Mouse (Mus musculus): ENCODE data around the gene Mob3b. TPM values are rescaled to one million over a fixed set of nuclear protein-coding genes. Genes with fewer than 3 reads are reported as not detected.

Mob3b gene
- polyA plus RNA-seq, 1 experiment from 2014 or later: 11.5 TPM

DNA sequence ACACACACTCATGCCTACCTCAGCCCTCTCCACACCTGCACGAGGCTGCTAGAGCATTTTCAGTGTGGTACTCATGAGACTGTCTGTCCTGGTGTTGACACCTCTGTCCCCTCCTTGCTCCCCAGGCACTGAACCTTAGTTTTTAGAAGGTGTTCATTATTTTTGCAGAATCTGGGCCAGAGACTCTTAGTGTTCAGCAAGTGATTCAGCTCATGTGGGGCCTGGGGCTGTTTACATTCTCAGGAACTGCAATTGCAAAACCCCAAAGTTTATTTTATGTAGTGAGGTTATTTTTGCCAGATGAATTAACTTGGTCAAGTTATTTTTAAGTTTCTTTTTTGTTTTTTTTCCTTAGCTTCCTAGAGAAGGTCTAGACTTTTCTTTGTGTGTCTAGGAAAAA lies 16.3 kb upstream of the Mob3b start:
- Histone ChIP-seq H3K9ac (ENCODE audit: low read length) (no peak overlapping the region), H3K36me3 (ENCODE audit: control insufficient read depth, insufficient read depth, low read length) (no peaks in the 10 kb centered on the region), H3K4me3 (ENCODE audit: low read length) (no peak overlapping the region), H3K9me3 (ENCODE audit: control insufficient read depth, low read length) (no peaks in the 10 kb centered on the region), H3K4me2 (ENCODE audit: low read depth, low read length) (no peak overlapping the region), H3K27me3 (ENCODE audit: control insufficient read depth, insufficient read depth, low read depth, low read length) (no peaks in the 10 kb centered on the region), H3K27ac (ENCODE audit: low read length) (no peak overlapping the region), H3K4me1 (replicated peaks; ENCODE audit: control insufficient read depth, insufficient read depth, low read length) (0 out of 2 replicates have a peak, but pooled peaks cover 5% of the 10 kb centered on the region)
- no peak for ATAC-seq (ENCODE audit: low read depth)
- 33% methylated on average over 1 of the region's 1 CpGs for WGBS

DNA sequence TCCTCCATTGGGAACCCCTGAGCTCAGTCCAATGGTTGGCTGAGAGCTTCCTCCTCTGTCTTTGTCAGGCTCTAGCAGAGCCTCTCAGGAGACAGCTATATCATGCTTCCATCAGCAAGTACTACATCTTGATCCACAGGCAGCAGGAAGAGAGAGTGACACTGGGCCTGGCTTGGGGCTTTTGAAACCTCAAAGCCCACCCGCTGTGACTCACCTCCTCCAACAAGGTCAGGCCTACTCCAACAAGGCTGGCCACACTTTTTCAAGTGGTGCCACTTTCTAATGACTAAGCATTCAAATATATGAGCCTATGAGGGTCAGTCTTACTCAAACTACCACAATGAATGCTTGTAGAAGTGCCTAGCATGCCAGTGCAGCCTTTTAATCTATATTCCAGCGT lies 15.2 kb upstream of the Mob3b start:
- no peaks in the 10 kb centered on the region for H3K36me3 ChIP-seq (ENCODE audit: control insufficient read depth, insufficient read depth, low read length)
- 0 out of 2 replicates have a peak, but pooled peaks cover 2% of the 10 kb centered on the region for H3K4me1 ChIP-seq (replicated peaks; ENCODE audit: control insufficient read depth, insufficient read depth, low read length)
- H3K27me3 ChIP-seq (ENCODE audit: control insufficient read depth, insufficient read depth, low read depth, low read length): no peaks in the 10 kb centered on the region
- no peak overlapping the region for H3K4me2 ChIP-seq (ENCODE audit: low read depth, low read length)
- H3K9ac ChIP-seq (ENCODE audit: low read length): no peak overlapping the region
- no peaks in the 10 kb centered on the region for H3K9me3 ChIP-seq (ENCODE audit: control insufficient read depth, low read length)
- H3K27ac ChIP-seq (ENCODE audit: low read length): no peak overlapping the region
- 86% methylated on average over 2 of the region's 2 CpGs for WGBS
- ATAC-seq (ENCODE audit: low read depth): no peak
- no peak overlapping the region for H3K4me3 ChIP-seq (ENCODE audit: low read length)

DNA sequence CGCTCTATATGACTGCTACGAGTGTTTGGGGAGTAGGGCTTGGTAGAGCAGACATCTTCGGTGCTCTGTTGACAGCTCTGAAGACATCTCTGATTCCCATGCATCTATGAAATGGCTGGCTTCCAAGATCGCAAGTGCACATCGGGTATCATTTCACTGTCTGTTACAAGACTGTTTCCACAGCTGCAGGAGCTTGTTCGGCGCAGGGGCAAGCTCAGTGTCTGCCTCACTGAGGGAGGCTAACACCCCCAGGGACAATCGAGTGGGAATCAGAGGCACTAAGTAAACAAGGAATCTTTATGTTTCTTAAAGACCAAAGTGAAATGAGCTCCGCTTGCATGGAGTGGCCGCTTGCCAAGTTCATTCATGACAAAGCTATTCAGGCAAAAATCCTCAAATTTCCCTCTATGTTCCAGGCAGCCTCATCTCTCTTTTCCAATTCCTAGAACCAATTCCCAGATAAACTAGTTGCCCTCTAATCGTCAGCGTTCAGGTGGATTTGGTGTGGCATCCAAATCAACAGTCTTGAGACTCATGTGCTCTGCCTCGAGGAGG lies 12.4 kb upstream of the Mob3b start:
- ATAC-seq (ENCODE audit: low read depth): peak; percentile 44
- Histone ChIP-seq H3K4me2 (ENCODE audit: low read depth, low read length) (no peak overlapping the region), H3K36me3 (ENCODE audit: control insufficient read depth, insufficient read depth, low read length) (no peaks in the 10 kb centered on the region), H3K4me1 (replicated peaks; ENCODE audit: control insufficient read depth, insufficient read depth, low read length) (0 out of 2 replicates have a peak, but pooled peaks cover 6% of the 10 kb centered on the region), H3K27me3 (ENCODE audit: control insufficient read depth, insufficient read depth, low read depth, low read length) (no peaks in the 10 kb centered on the region), H3K9me3 (ENCODE audit: control insufficient read depth, low read length) (no peaks in the 10 kb centered on the region), H3K27ac (ENCODE audit: low read length) (no peak overlapping the region), H3K9ac (ENCODE audit: low read length) (no peak overlapping the region), H3K4me3 (ENCODE audit: low read length) (no peak overlapping the region)
- WGBS: 43% methylated on average over 13 of the region's 13 CpGs

DNA sequence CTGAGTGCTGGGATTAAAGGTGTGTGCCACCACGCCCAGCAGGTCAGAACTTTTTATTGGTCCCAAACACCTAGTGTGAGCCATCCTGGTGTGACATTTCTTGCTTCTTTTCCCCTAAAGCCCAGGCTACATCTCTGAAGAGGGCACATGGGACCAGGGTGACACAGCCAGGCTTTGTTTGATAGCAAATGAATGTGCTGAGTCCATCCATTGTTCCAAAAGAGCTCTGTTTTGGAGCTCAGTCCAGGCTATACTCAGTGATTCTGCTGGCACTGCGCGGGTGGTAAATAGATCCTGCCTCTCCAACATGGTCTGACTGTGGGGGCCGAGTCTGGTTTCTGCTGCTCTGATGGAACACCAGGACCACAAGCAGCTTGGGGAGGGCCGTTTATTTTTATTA lies 10.6 kb upstream of the Mob3b start:
- WGBS: 76% methylated on average over 5 of the region's 5 CpGs
- Histone ChIP-seq H3K9me3 (ENCODE audit: control insufficient read depth, low read length) (no peaks in the 10 kb centered on the region), H3K9ac (ENCODE audit: low read length) (no peak overlapping the region), H3K36me3 (ENCODE audit: control insufficient read depth, insufficient read depth, low read length) (no peaks in the 10 kb centered on the region), H3K4me1 (replicated peaks; ENCODE audit: control insufficient read depth, insufficient read depth, low read length) (0 out of 2 replicates have a peak, but pooled peaks cover 6% of the 10 kb centered on the region), H3K4me3 (ENCODE audit: low read length) (no peak overlapping the region), H3K27me3 (ENCODE audit: control insufficient read depth, insufficient read depth, low read depth, low read length) (no peaks in the 10 kb centered on the region), H3K27ac (ENCODE audit: low read length) (no peak overlapping the region), H3K4me2 (ENCODE audit: low read depth, low read length) (no peak overlapping the region)
- ATAC-seq (ENCODE audit: low read depth): no peak

DNA sequence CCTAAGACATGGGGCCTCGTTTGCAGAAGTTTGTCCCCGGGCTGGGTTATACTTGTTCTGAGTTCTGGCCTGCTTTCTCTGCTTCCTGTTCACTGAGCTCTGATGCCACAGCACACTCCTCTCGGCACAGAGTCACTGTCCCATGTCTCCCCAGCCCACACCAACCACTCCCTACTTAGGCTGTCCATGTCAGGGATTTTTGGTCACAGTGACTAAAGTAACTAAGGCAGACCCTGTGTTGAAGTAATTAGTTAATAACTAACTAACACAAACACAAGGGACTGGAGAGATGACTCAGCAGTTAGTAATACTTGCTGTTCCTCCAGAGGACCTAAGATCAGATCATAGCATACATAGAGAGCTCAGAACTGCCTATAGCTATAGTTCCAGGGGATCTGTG lies 8.7 kb upstream of the Mob3b start:
- no peaks in the 10 kb centered on the region for H3K36me3 ChIP-seq (ENCODE audit: control insufficient read depth, insufficient read depth, low read length)
- no peaks in the 10 kb centered on the region for H3K9me3 ChIP-seq (ENCODE audit: control insufficient read depth, low read length)
- H3K4me3 ChIP-seq (ENCODE audit: low read length): no peak overlapping the region
- 55% methylated on average over 3 of the region's 3 CpGs for WGBS
- 0 out of 2 replicates have a peak, but pooled peaks cover 6% of the 10 kb centered on the region for H3K4me1 ChIP-seq (replicated peaks; ENCODE audit: control insufficient read depth, insufficient read depth, low read length)
- no peak overlapping the region for H3K4me2 ChIP-seq (ENCODE audit: low read depth, low read length)
- ATAC-seq (ENCODE audit: low read depth): peak; percentile 34; the same call in 1 of the 2 replicates
- no peaks in the 10 kb centered on the region for H3K27me3 ChIP-seq (ENCODE audit: control insufficient read depth, insufficient read depth, low read depth, low read length)
- peak overlapping the region; percentile 49; the same call in 1 of the 2 replicates for H3K27ac ChIP-seq (ENCODE audit: low read length)
- H3K9ac ChIP-seq (ENCODE audit: low read length): no peak overlapping the region

DNA sequence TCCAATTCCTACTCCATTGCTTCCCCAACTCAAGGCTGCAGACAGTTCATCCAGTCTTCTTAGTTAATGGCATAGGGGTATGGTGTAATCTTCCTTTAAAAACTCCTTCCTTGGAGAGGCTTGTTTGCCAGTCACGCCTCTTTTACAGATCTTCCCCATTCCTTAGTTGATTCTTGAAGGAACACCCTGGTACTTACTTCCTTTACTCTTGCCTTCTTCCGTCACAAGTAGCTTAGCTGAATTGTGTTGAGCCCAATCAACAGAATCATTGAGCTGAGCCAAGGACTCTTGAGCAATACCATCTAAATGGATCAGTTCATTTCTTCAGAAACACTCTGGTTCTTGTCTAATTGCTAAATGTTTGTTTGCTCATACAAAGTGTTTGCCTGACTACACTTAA lies 8.0 kb upstream of the Mob3b start:
- H3K9me3 ChIP-seq (ENCODE audit: control insufficient read depth, low read length): no peaks in the 10 kb centered on the region
- 0 out of 2 replicates have a peak, but pooled peaks cover 6% of the 10 kb centered on the region for H3K4me1 ChIP-seq (replicated peaks; ENCODE audit: control insufficient read depth, insufficient read depth, low read length)
- no peak overlapping the region for H3K27ac ChIP-seq (ENCODE audit: low read length)
- H3K4me3 ChIP-seq (ENCODE audit: low read length): no peak overlapping the region
- peak; percentile 65 for ATAC-seq (ENCODE audit: low read depth)
- H3K27me3 ChIP-seq (ENCODE audit: control insufficient read depth, insufficient read depth, low read depth, low read length): no peaks in the 10 kb centered on the region
- WGBS: 50% methylated on average over 2 of the region's 2 CpGs
- H3K4me2 ChIP-seq (ENCODE audit: low read depth, low read length): no peak overlapping the region
- no peaks in the 10 kb centered on the region for H3K36me3 ChIP-seq (ENCODE audit: control insufficient read depth, insufficient read depth, low read length)
- no peak overlapping the region for H3K9ac ChIP-seq (ENCODE audit: low read length)

DNA sequence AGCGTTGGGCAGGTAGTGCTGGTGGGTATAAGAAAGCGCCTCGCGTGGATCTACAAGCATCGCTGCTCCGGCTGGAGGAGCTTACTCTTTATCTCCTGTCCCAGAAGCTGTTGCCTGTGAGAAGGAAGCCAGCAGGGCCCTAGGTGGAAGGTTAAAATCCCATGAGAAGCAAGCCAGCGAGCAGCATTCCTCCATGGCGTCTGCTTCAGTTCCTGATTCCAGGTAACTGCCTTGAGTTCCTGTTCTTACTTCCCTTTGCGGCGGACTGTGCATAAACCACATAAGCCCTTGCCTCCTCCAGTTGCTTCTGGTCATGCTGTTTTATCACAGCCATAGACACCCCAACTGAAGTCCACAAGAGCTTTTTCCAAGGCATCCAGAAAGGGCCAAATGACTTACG lies 531 bp upstream of the Mob3b start:
- Histone ChIP-seq H3K4me1 (replicated peaks; ENCODE audit: control insufficient read depth, insufficient read depth, low read length) (peaks cover 12% of the 10 kb centered on the region), H3K4me3 (ENCODE audit: low read length) (no peak overlapping the region), H3K27me3 (ENCODE audit: control insufficient read depth, insufficient read depth, low read depth, low read length) (no peaks in the 10 kb centered on the region; the same call in 1 of the 2 replicates), H3K4me2 (ENCODE audit: low read depth, low read length) (no peak overlapping the region), H3K36me3 (ENCODE audit: control insufficient read depth, insufficient read depth, low read length) (no peaks in the 10 kb centered on the region), H3K27ac (ENCODE audit: low read length) (no peak overlapping the region), H3K9me3 (ENCODE audit: control insufficient read depth, low read length) (no peaks in the 10 kb centered on the region), H3K9ac (ENCODE audit: low read length) (no peak overlapping the region)
- WGBS: 57% methylated on average over 11 of the region's 11 CpGs
- ATAC-seq (ENCODE audit: low read depth): no peak

DNA sequence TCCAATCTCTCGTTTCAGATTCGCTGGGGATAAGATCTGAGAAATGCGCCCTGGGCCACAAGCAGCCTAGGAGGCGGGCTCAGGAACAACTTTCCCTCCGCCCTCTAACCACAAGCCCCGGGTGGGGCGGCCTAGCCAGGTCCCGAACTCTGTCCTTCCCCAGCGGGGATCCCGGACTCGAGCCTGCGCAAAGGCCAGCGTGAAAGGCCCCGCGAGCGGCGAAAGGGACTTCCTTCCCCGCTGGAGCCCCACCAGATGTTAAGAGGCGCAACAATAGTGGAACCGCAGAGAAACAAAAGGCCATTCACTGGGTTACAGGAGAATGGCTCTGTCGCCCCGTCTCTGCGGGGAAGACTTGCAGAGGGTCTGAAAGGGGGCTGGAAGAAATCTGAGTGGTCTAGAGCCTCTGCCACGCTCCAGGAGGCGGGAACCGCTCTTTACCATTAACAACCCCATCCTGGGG lies 1.1 kb downstream of the Mob3b start:
- Histone ChIP-seq H3K27ac (ENCODE audit: low read length) (peak overlapping the region; percentile 71), H3K27me3 (ENCODE audit: control insufficient read depth, insufficient read depth, low read depth, low read length) (no peaks in the 10 kb centered on the region; the same call in 1 of the 2 replicates), H3K9ac (ENCODE audit: low read length) (peak overlapping the region; percentile 69), H3K9me3 (ENCODE audit: control insufficient read depth, low read length) (no peaks in the 10 kb centered on the region), H3K36me3 (ENCODE audit: control insufficient read depth, insufficient read depth, low read length) (no peaks in the 10 kb centered on the region), H3K4me2 (ENCODE audit: low read depth, low read length) (peak overlapping the region; percentile 88), H3K4me3 (ENCODE audit: low read length) (peak overlapping the region; percentile 71), H3K4me1 (replicated peaks; ENCODE audit: control insufficient read depth, insufficient read depth, low read length) (peaks cover 12% of the 10 kb centered on the region)
- WGBS: under 1% methylated on average over 26 of the region's 26 CpGs
- ATAC-seq (ENCODE audit: low read depth): peak; percentile 72

DNA sequence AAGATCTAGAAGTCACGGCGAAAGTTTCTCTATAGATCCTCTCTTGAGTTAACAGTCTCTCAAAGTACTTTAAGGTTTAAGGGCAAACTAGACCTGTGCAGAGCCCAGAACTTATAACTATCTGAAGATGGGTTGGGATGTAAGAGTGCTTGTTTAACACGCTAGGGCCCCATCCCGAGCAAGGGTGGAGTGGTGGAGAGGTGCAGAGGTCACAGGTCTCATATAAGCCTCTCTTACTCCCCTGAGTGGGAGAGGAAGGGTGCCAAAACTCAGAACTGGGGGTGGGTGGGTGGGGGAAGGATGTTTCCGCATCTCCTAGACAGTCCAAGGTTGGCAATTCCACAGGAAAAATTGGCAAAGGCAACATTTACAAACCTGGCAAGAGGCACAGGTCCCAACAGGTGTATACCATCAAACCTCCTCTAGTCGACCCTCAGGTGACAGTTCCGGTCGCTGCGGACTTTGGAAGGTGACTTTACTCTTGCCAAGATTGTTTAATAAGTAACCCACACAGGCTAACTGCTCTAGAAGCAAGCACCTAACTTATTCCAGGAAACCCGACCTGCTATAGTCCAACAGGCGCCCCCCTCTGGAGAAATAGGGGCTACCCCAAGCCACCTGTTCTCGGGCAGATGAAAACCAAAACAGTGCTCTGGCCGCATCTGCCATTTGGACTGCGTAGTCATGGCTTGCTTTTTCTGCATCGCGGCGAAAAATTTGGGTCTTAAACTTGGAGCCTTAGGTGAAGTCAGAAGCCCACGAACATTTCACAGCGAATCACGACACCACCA lies 2.0 kb downstream of the Mob3b start:
- WGBS: 13% methylated on average over 20 of the region's 20 CpGs
- H3K27ac ChIP-seq (ENCODE audit: low read length): peak overlapping the region; percentile 71; the same call in 1 of the 2 replicates

More for the DNA sequence above, 2.0 kb downstream of the Mob3b start:
- Histone ChIP-seq H3K4me3 (ENCODE audit: low read length) (peak overlapping the region; percentile 71), H3K9me3 (ENCODE audit: control insufficient read depth, low read length) (no peaks in the 10 kb centered on the region), H3K27me3 (ENCODE audit: control insufficient read depth, insufficient read depth, low read depth, low read length) (no peaks in the 10 kb centered on the region; the same call in 1 of the 2 replicates), H3K36me3 (ENCODE audit: control insufficient read depth, insufficient read depth, low read length) (no peaks in the 10 kb centered on the region), H3K4me1 (replicated peaks; ENCODE audit: control insufficient read depth, insufficient read depth, low read length) (peaks cover 12% of the 10 kb centered on the region), H3K9ac (ENCODE audit: low read length) (peak overlapping the region; percentile 69), H3K4me2 (ENCODE audit: low read depth, low read length) (peak overlapping the region; percentile 88)
- peak; percentile 26 for ATAC-seq (ENCODE audit: low read depth)

Measured in lung, embryonic 16.5 days (tissue).